14 mouse cellular contexts compared by ENCODE assay signal in genomic region chr4:105551966-105552685, GRCm38 (mm10).
DNase-seq lines count a peak whose midpoint lies in the region; ATAC-seq and TF ChIP-seq lines count a peak whose summit lies in the region.
"Had no signal": no experiment of that assay in that cellular context is flagged by ENCODE, and none has a peak within 500 bp of the region (broad histone marks: within the 10 kb centered on the region; RNA-seq: fewer than 3 reads in every experiment).

No protein-coding gene starts in this region.

- no peaks in the 10 kb centered on the region for H3K36me3 ChIP-seq in kidney, adult 2 months (ENCODE audit: control insufficient read depth, insufficient read depth, low read length)
- no peaks in the 10 kb centered on the region for H3K36me3 ChIP-seq in liver, adult 2 months (ENCODE audit: control insufficient read depth, insufficient read depth, low read length)
- no peaks in the 10 kb centered on the region for H3K36me3 ChIP-seq in liver, embryonic 12.5 days
- H3K36me3 ChIP-seq in E14TG2a.4 (ENCODE audit: insufficient read depth, low read length), result no peaks in the 10 kb centered on the region
- H3K36me3 ChIP-seq: embryonic facial prominence, embryonic 12.5 days; forebrain, embryonic 15.5 days; limb, embryonic 12.5 days had no signal

- H3K4me1 ChIP-seq in kidney, adult 2 months (ENCODE audit: control insufficient read depth, insufficient read depth, low read length), result peaks cover 3% of the 10 kb centered on the region; the same call in 1 of the 2 replicates
- no peaks in the 10 kb centered on the region for H3K4me1 ChIP-seq in liver, adult 2 months (ENCODE audit: control insufficient read depth, insufficient read depth, low read length)
- H3K4me1 ChIP-seq in liver, embryonic 12.5 days, result no peaks in the 10 kb centered on the region
- no peaks in the 10 kb centered on the region for H3K4me1 ChIP-seq in E14TG2a.4 (replicated peaks; ENCODE audit: low read depth, low read length)
- H3K4me1 ChIP-seq: forebrain, embryonic 15.5 days had no signal

- no peaks in the 10 kb centered on the region for H3K27me3 ChIP-seq in kidney, adult 2 months (replicated peaks; ENCODE audit: control insufficient read depth, insufficient read depth, low read length)
- H3K27me3 ChIP-seq in liver, adult 2 months (ENCODE audit: control insufficient read depth, insufficient read depth, low read length), result no peaks in the 10 kb centered on the region
- no peaks in the 10 kb centered on the region for H3K27me3 ChIP-seq in liver, embryonic 12.5 days (replicated peaks)
- H3K27me3 ChIP-seq in E14TG2a.4 (ENCODE audit: insufficient read depth, low read length), result no peaks in the 10 kb centered on the region
- H3K27me3 ChIP-seq: embryonic facial prominence, embryonic 12.5 days; forebrain, embryonic 15.5 days; limb, embryonic 12.5 days had no signal

- no peak overlapping the region for H3K4me3 ChIP-seq in kidney, adult 2 months (ENCODE audit: insufficient read depth, low read depth, low read length)
- H3K4me3 ChIP-seq in liver, adult 2 months (ENCODE audit: insufficient read depth, low read depth, low read length), result no peak overlapping the region
- H3K4me3 ChIP-seq in liver, embryonic 12.5 days, result no peak overlapping the region
- no peak overlapping the region for H3K4me3 ChIP-seq in E14TG2a.4 (replicated peaks; ENCODE audit: low read length)
- H3K4me3 ChIP-seq: embryonic facial prominence, embryonic 12.5 days; forebrain, embryonic 15.5 days; limb, embryonic 12.5 days had no signal

- peak; percentile 65 for DNase-seq in kidney, adult 2 months
- DNase-seq in kidney, adult 18-20 months, result no peak
- no peak for DNase-seq in liver, adult 2 months (ENCODE audit: extremely low read depth, low read depth, low spot score)
- DNase-seq in kidney, postnatal 4 days, result peak; percentile 10 to 23
- no peak for DNase-seq in adrenal gland, postnatal 36 days
- DNase-seq: adrenal gland, postnatal 10 days; cerebellum, adult 2 months; midbrain, embryonic 14.5 days had no signal

- ATAC-seq in liver, embryonic 12.5 days, result no peak
- ATAC-seq: forebrain, embryonic 15.5 days had no signal

- WGBS in kidney, adult 2 months, result 78% methylated on average over 4 of the region's 4 CpGs
- WGBS in liver, adult 2 months, result 91% methylated on average over 4 of the region's 4 CpGs
- 77% methylated on average over 4 of the region's 4 CpGs for WGBS in liver, embryonic 12.5 days (ENCODE audit: insufficient replicate concordance)

- H3K9ac ChIP-seq in liver, adult 2 months (ENCODE audit: low read depth, low read length), result no peak overlapping the region
- no peak overlapping the region for H3K9ac ChIP-seq in liver, embryonic 12.5 days
- H3K9ac ChIP-seq: embryonic facial prominence, embryonic 12.5 days; forebrain, embryonic 15.5 days; limb, embryonic 12.5 days had no signal

- 0 out of 2 replicates have a peak, but pooled peaks have one; percentile 6 for TF ChIP-seq CTCF in kidney, adult 2 months (conservative IDR thresholded peaks at IDR 0.05; ENCODE audit: insufficient read depth, insufficient read length, low read depth, low read length)
- peak; percentile 24; the same call in 1 of the 2 replicates for TF ChIP-seq CTCF in liver, adult 2 months (IDR thresholded peaks at IDR 0.05; ENCODE audit: low read depth, low read length)
- TF ChIP-seq CTCF in E14TG2a.4 (conservative IDR thresholded peaks at IDR 0.05; ENCODE audit: low read length), result peak; percentile 44

- no peak overlapping the region for H3K27ac ChIP-seq in kidney, adult 2 months (ENCODE audit: insufficient read depth, low read depth, low read length)
- no peak overlapping the region for H3K27ac ChIP-seq in liver, adult 2 months (replicated peaks; ENCODE audit: insufficient read depth, low read depth, low read length)
- no peak overlapping the region for H3K27ac ChIP-seq in liver, embryonic 12.5 days
- H3K27ac ChIP-seq: embryonic facial prominence, embryonic 12.5 days; forebrain, embryonic 15.5 days; limb, embryonic 12.5 days; macrophage had no signal

- no peaks in the 10 kb centered on the region for H3K79me2 ChIP-seq in liver, adult 2 months (ENCODE audit: control insufficient read depth, insufficient read depth, low read length)

- no peaks in the 10 kb centered on the region for H3K9me3 ChIP-seq in liver, embryonic 12.5 days (replicated peaks)
- H3K9me3 ChIP-seq in E14TG2a.4 (ENCODE audit: low read length), result no peaks in the 10 kb centered on the region
- H3K9me3 ChIP-seq: embryonic facial prominence, embryonic 12.5 days; forebrain, embryonic 15.5 days; limb, embryonic 12.5 days had no signal

- no peak overlapping the region for H3K4me2 ChIP-seq in liver, embryonic 12.5 days
- H3K4me2 ChIP-seq: embryonic facial prominence, embryonic 12.5 days; forebrain, embryonic 15.5 days; limb, embryonic 12.5 days had no signal

- no peak for TF ChIP-seq POLR2A in kidney, adult 2 months (IDR thresholded peaks at IDR 0.05; ENCODE audit: low read depth, low read length)
- TF ChIP-seq POLR2A in liver, adult 2 months (IDR thresholded peaks at IDR 0.05; ENCODE audit: extremely low read depth, insufficient read depth, low read length), result no peak

Comparison
In these comparisons a context has a peak if more than half of its experiments do, and no peak if none do; other contexts are left out.
1. DNase-seq: peak in kidney, adult 2 months (single experiment) and kidney, postnatal 4 days (2 of 2); none in kidney, adult 18-20 months (single experiment), liver, adult 2 months (single experiment) and adrenal gland, postnatal 36 days (0 of 2).
2. Peak in every context shown above with its lines, with median percentiles within 50 percentile points of each other: CTCF ChIP-seq.